Mouse (Mus musculus) kidney, postnatal 36 days (tissue): ENCODE results near the gene Ptprm.

Experiments
- DNase-seq, 2 experiments: peaks; one replicate each; pipeline ENCODE4 v3.0.0; 2021 to 2022; ENCODE audit warnings: mixed read lengths in 2 of 2

Gene Ptprm

GRCm38 (mm10) chr17:66637951-66638722, 716.1 kb downstream of the Ptprm start:
- DNase-seq, result no peak

- no peak for DNase-seq
These were observed 734.1 kb downstream of the Ptprm start for GRCm38 (mm10) chr17:66619996-66620656.

DNA sequence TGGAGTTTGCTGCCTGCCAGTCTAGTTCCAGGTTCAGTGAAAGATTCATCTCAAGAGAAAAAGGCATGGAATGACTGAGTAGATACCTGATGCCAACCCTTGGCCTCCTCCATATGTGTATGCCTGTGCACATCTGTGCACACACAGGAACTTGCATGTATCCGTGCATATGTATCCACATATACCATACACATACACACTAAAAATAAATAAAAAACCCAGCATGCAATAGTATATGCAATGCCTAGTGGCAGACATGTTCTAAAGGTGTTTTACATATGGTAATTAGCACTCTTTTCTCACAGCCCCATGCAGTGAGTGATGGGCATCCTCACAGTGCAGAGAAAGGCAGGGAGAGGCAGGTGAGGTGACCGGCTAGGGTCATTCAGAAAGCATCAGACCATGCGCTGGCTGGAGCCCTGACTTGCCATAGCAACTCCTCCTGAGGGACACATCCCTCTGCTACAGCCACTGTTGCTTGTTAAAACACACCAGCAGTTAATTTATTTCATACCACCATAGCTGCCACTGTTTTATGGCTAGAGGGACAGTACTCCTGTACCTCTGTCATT, 734.9 kb downstream of the Ptprm start:
- DNase-seq, result no peak
